Mouse (Mus musculus): ENCODE measurements around the gene Pimreg. TPM values are rescaled to one million over a fixed set of nuclear protein-coding genes. Genes with fewer than 3 reads are reported as not detected.

The Pimreg gene
- polyA plus RNA-seq, 1 experiment from 2014 or later = 99.0 TPM

Other genes starting within 250 kb of the Pimreg start
- gene Aipl1, start 4.5 kb upstream of the Pimreg start, polyA plus RNA-seq (2014; fragmentation: Nextera tagmentation; extraction: Ambion mirVana) = 0.34 and 0.52 TPM in 2 replicates
- gene Pitpnm3, start 93.7 kb downstream of the Pimreg start, polyA plus RNA-seq (2014; fragmentation: Nextera tagmentation; extraction: Ambion mirVana) = 0.07 and 0.14 TPM in 2 replicates
- gene Gm43951, start 164.8 kb downstream of the Pimreg start, polyA plus RNA-seq (2014; fragmentation: Nextera tagmentation; extraction: Ambion mirVana) = not detected in 2 replicates
- 5.3 and 5.4 TPM in 2 replicates for gene 4933427D14Rik, start 165.4 kb downstream of the Pimreg start, polyA plus RNA-seq (2014; fragmentation: Nextera tagmentation; extraction: Ambion mirVana)
- gene Txndc17, start 165.5 kb downstream of the Pimreg start, polyA plus RNA-seq (2014; fragmentation: Nextera tagmentation; extraction: Ambion mirVana) = 150 and 155 TPM in 2 replicates
- 31.2 and 32.6 TPM in 2 replicates for gene Med31, start 173.6 kb downstream of the Pimreg start, polyA plus RNA-seq (2014; fragmentation: Nextera tagmentation; extraction: Ambion mirVana)
- 0.24 and 0.58 TPM in 2 replicates for gene Slc13a5, start 225.2 kb downstream of the Pimreg start, polyA plus RNA-seq (2014; fragmentation: Nextera tagmentation; extraction: Ambion mirVana)

Measured in heart, embryonic 11.5 days (tissue).